Mouse (Mus musculus): ENCODE measurements at regions not wholly inside any gene's neighbourhood (a gene's known extent, or its start where the extent isn't known, plus 50 kb on each side); places are given as distances from the start of the nearest gene placed in this dataset.

GRCm38 (mm10) chr15:10767535-10767934, 53.1 kb upstream of the Rai14 start:
- in situ Hi-C loops (cut with MboI, MseI) = loop anchor here (5.0 kb wide), 1 partner anchor 45 kb away; no protein-coding TSS in a partner anchor

GRCm38 (mm10) chr15:10770410-10771310, 56.2 kb upstream of the Rai14 start:
- in situ Hi-C loops (cut with MboI, MseI) = no loop called here

- in situ Hi-C loops (cut with MboI, MseI) = no loop called here
Measured at GRCm38 (mm10) chr15:10771311-10771690, 56.9 kb upstream of the Rai14 start.

- in situ Hi-C loops (cut with MboI, MseI) = no loop called here
Measured at GRCm38 (mm10) chr15:10779941-10780620, 65.7 kb upstream of the Rai14 start.

- in situ Hi-C loops (cut with MboI, MseI) = no loop called here
Measured at GRCm38 (mm10) chr15:10789371-10789770, 74.9 kb upstream of the Rai14 start.

GRCm38 (mm10) chr15:10790862-10791497, 76.6 kb upstream of the Rai14 start:
- in situ Hi-C loops (cut with MboI, MseI) = no loop called here

- in situ Hi-C loops (cut with MboI, MseI) = no loop called here
Measured at GRCm38 (mm10) chr15:10791516-10792112, 77.2 kb upstream of the Rai14 start.

GRCm38 (mm10) chr15:10792156-10792555, 77.7 kb upstream of the Rai14 start:
- in situ Hi-C loops (cut with MboI, MseI) = no loop called here

- in situ Hi-C loops (cut with MboI, MseI) = no loop called here
Measured at GRCm38 (mm10) chr15:10795126-10795792, 80.8 kb upstream of the Rai14 start.

GRCm38 (mm10) chr15:10799656-10800055, 85.2 kb upstream of the Rai14 start:
- in situ Hi-C loops (cut with MboI, MseI) = no loop called here

GRCm38 (mm10) chr15:10814195-10814594, 99.8 kb upstream of the Rai14 start:
- in situ Hi-C loops (cut with MboI, MseI) = no loop called here

GRCm38 (mm10) chr15:10814709-10815108, 100.3 kb upstream of the Rai14 start:
- in situ Hi-C loops (cut with MboI, MseI) = no loop called here

- in situ Hi-C loops (cut with MboI, MseI) = no loop called here
Measured at GRCm38 (mm10) chr15:10816213-10816621, 101.8 kb upstream of the Rai14 start.

GRCm38 (mm10) chr15:10818216-10818615, 103.8 kb upstream of the Rai14 start:
- in situ Hi-C loops (cut with MboI, MseI) = no loop called here

GRCm38 (mm10) chr15:10818706-10819105, 104.3 kb upstream of the Rai14 start:
- in situ Hi-C loops (cut with MboI, MseI) = no loop called here

GRCm38 (mm10) chr15:10823933-10824332, 109.5 kb upstream of the Rai14 start:
- in situ Hi-C loops (cut with MboI, MseI) = no loop called here

GRCm38 (mm10) chr15:10829588-10829987, 115.2 kb upstream of the Rai14 start:
- in situ Hi-C loops (cut with MboI, MseI) = no loop called here

GRCm38 (mm10) chr15:10830478-10830877, 116.1 kb upstream of the Rai14 start:
- in situ Hi-C loops (cut with MboI, MseI) = no loop called here

GRCm38 (mm10) chr15:10831106-10831505, 116.7 kb upstream of the Rai14 start:
- in situ Hi-C loops (cut with MboI, MseI) = no loop called here

- in situ Hi-C loops (cut with MboI, MseI) = no loop called here
Measured at GRCm38 (mm10) chr15:10832331-10832730, 117.9 kb upstream of the Rai14 start.

GRCm38 (mm10) chr15:10833866-10834571, 118.1 kb upstream of the C1qtnf3 start:
- in situ Hi-C loops (cut with MboI, MseI) = no loop called here

All from T-helper 2 cell (primary cell).